Mouse (Mus musculus) E14TG2a.4 (cell line): ENCODE results near the gene Prss12.

Experiments
- H3K27me3 ChIP-seq: 2 replicates; pipeline ENCODE4 v1.6.1; 2014; ENCODE audit warnings: low read length, control low read depth; ENCODE audit not compliant: insufficient read depth
- H3K36me3 ChIP-seq: 2 replicates; pipeline ENCODE4 v1.6.1; 2014; ENCODE audit warnings: low read length, control low read depth; ENCODE audit not compliant: insufficient read depth
- H3K4me1 ChIP-seq: replicated peaks from 2 replicates; pipeline ENCODE4 v1.6.1; 2014; ENCODE audit warnings: low read depth, low read length, control low read depth
- H3K4me3 ChIP-seq: replicated peaks from 2 replicates; pipeline ENCODE4 v1.5.1; 2014; ENCODE audit warnings: mild to moderate bottlenecking, low read length
- H3K9me3 ChIP-seq: 2 replicates; pipeline ENCODE4 v1.6.1; 2014; ENCODE audit warnings: low read length, control low read depth
- CTCF ChIP-seq: conservative IDR thresholded peaks from 2 replicates; pipeline ENCODE4 v1.5.1; 2014; ENCODE audit warnings: low read length
- NANOG ChIP-seq: IDR thresholded peaks from 2 replicates; pipeline ENCODE4 v1.6.1; 2014; ENCODE audit warnings: borderline replicate concordance, low read length, mixed read lengths
- POU5F1 ChIP-seq: IDR thresholded peaks from 2 replicates; pipeline ENCODE4 v1.6.1; 2014; ENCODE audit warnings: low read length, borderline replicate concordance

Gene Prss12

DNA sequence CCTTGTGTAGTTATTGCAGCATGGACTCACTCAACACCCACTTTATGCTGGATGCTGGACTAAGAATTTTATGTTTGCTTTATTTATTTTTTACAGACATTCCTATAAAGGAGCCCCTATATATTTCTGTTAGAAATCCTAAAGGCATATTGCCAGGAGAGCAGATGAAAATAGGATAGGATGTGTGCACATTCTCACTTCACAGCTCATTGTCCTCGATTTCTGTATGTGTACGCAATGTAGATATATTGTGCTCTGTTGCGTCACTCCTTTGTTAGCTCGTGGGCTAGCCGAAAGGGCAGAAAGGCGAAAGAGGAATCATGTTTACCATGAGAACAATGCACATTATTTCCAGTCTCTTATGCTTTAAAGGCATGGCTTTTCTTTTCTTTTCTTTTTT is 3.4 kb downstream of the Prss12 start:
- H3K4me1 ChIP-seq: peaks cover 11% of the 10 kb centered on the region
- no peak overlapping the region for H3K4me3 ChIP-seq
- no peaks in the 10 kb centered on the region for H3K9me3 ChIP-seq
- no peak for TF ChIP-seq CTCF
- no peaks in the 10 kb centered on the region for H3K36me3 ChIP-seq
- H3K27me3 ChIP-seq: peaks cover 41% of the 10 kb centered on the region

DNA sequence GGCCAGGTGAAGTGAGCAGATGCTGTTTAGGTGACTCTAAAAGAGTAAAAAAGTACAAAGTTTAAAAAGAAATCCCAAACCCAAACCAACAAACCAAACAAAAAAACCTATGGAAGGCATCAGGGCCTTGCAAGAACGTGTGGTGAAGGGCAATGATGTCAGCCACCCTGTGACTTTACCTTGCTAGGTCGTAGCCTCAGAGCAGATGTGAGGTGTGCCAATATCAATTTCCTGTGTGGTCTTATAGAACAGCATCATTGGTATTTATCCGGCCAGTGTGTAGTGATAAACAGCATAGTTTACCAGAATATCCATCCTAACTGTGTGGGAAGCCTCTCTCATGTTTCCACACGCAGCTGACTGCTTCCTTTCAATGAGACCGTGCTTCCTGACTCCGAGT is 6.2 kb downstream of the Prss12 start:
- TF ChIP-seq CTCF (no peak), POU5F1 (no peak), NANOG (no peak)
- H3K27me3 ChIP-seq: peaks cover 15% of the 10 kb centered on the region
- no peaks in the 10 kb centered on the region for H3K4me1 ChIP-seq
- H3K9me3 ChIP-seq: no peaks in the 10 kb centered on the region
- no peak overlapping the region for H3K4me3 ChIP-seq
- H3K36me3 ChIP-seq: no peaks in the 10 kb centered on the region

DNA sequence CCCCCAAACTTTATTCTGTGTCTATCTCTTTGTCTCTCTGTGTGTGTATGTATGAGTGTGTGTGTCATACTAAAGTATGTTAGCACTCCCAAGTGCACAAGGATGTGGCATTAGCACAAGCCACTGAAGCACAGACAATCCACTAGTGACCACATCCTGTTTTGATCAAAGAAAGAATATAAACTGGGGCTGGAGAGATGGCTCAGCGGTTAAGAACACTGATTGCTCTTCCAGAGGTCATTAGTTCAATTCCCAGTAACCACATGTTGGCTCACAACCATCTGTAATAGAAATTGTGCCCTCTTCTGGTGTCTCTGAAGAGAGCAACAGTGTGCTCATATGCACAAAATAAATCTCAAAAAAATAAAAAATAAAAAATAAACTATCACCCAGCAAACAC is 12.8 kb downstream of the Prss12 start:
- Histone ChIP-seq H3K4me1 (no peaks in the 10 kb centered on the region), H3K27me3 (no peaks in the 10 kb centered on the region), H3K4me3 (no peak overlapping the region), H3K36me3 (no peaks in the 10 kb centered on the region), H3K9me3 (peaks cover under 1% of the 10 kb centered on the region; the same call in 1 of the 2 replicates)
- TF ChIP-seq CTCF: no peak
- TF ChIP-seq NANOG: no peak
- TF ChIP-seq POU5F1: no peak

DNA sequence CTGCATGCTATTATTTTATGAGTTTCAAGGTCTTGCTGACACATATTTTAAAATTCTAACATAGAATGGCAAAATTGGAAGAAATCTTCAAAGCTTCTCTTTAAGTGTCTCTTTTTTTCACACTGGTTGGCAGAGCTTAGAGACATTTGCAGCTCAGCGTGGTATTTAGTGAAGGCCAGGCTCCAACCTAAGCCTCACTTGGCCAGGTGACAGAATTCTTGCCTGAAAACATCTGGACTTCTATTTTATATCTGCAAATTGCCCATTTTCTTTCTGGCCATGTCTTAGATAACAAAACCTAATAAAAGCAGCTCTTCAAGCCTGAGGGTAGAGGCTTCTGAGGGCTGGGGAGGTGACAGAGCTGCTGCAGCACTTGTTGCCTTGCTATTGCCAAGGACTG is 13.7 kb downstream of the Prss12 start:
- peaks cover 6% of the 10 kb centered on the region for H3K9me3 ChIP-seq
- no peaks in the 10 kb centered on the region for H3K27me3 ChIP-seq
- H3K4me1 ChIP-seq: no peaks in the 10 kb centered on the region
- H3K4me3 ChIP-seq: no peak overlapping the region
- no peaks in the 10 kb centered on the region for H3K36me3 ChIP-seq
- no peak for TF ChIP-seq NANOG
- TF ChIP-seq CTCF: no peak
- TF ChIP-seq POU5F1: no peak

DNA sequence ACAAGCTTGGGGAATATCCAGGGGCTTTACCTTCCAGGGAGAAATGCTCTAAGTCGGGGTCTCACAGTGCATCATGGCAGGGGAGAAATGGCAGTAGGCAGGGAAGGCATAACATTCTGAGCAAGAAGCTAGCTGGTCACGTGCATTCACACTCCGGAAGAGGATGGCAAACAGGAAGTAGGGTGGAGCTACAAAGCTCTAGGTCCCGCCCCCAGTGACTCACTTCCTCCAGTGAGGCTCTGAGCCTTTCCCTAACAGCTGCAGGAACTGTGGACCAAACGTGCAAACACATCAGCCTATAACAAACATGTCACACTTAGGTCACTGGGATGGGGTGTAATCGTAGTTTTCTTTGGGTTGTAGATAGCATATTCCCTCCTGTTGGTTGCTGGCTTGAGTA is 15.6 kb downstream of the Prss12 start:
- no peaks in the 10 kb centered on the region for H3K4me1 ChIP-seq
- no peaks in the 10 kb centered on the region for H3K27me3 ChIP-seq
- no peaks in the 10 kb centered on the region for H3K36me3 ChIP-seq
- peaks cover 23% of the 10 kb centered on the region for H3K9me3 ChIP-seq
- no peak overlapping the region for H3K4me3 ChIP-seq
- no peak for TF ChIP-seq POU5F1
- TF ChIP-seq CTCF: no peak
- TF ChIP-seq NANOG: no peak

DNA sequence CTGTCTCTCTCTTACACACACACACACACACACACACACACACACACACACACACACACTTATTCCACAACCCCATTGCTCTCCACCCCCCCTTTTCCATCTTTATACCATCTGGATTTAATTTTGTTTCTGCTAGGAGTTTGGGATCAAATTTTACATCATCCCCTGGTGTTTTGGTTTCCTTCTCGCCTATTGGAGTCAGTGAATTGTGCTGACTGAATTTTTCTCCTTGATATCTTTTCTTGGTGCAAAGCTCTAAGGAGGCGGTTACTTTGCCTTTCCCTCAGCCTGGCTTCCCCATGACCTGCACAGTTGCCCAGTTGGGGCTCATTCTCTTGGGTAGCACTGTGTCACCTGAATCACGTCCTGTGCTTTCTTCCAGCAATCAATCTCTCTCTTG is 30.1 kb downstream of the Prss12 start:
- H3K4me1 ChIP-seq: no peaks in the 10 kb centered on the region
- no peaks in the 10 kb centered on the region for H3K27me3 ChIP-seq
- peaks cover 27% of the 10 kb centered on the region for H3K9me3 ChIP-seq
- TF ChIP-seq NANOG (no peak), POU5F1 (no peak), CTCF (no peak)
- H3K36me3 ChIP-seq: no peaks in the 10 kb centered on the region
- H3K4me3 ChIP-seq: no peak overlapping the region

DNA sequence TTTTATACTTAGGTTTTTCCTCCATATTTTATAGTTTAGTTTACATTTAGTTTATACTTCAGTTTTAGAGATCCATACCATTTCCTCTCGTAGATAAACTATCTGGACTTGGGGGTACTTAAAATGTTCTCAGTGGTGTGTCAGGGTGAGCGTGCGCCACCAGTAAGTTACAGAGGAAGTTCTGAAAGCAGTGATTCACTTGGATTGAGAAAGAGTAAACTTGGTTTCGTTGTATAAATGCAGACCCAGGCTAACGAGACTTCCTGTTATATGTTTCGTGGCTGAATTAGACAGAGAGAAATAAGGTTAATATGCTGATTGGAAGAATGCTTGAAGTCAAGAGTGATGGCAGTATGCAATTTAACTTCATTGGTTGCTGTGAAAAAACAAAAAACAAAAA is 34.6 kb downstream of the Prss12 start:
- Histone ChIP-seq H3K4me3 (no peak overlapping the region), H3K36me3 (no peaks in the 10 kb centered on the region), H3K9me3 (peaks cover 22% of the 10 kb centered on the region), H3K4me1 (no peaks in the 10 kb centered on the region), H3K27me3 (no peaks in the 10 kb centered on the region)
- TF ChIP-seq CTCF (no peak), POU5F1 (no peak), NANOG (no peak)

DNA sequence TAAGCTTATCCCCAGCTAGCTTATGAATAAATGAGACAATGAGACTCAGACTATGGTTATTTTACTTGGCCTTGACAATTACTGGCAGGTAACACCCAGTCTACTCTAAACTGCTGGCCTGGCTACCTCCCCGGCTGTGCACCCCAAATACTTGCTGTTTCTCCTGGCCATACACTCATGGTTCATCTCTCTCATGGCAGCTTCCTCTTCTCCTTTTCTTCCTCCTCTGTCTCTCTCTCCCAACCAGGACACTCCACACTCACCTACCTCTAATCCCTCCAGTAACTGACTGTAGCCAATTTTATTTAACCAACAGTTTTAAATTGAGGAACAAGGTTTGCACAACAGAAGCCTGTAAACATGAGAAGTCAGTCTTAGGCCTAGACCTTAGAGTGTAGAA is 45.1 kb downstream of the Prss12 start:
- Histone ChIP-seq H3K4me1 (no peaks in the 10 kb centered on the region), H3K4me3 (no peak overlapping the region), H3K36me3 (no peaks in the 10 kb centered on the region), H3K9me3 (no peaks in the 10 kb centered on the region), H3K27me3 (no peaks in the 10 kb centered on the region)
- no peak for TF ChIP-seq POU5F1
- TF ChIP-seq NANOG: no peak
- no peak for TF ChIP-seq CTCF

DNA sequence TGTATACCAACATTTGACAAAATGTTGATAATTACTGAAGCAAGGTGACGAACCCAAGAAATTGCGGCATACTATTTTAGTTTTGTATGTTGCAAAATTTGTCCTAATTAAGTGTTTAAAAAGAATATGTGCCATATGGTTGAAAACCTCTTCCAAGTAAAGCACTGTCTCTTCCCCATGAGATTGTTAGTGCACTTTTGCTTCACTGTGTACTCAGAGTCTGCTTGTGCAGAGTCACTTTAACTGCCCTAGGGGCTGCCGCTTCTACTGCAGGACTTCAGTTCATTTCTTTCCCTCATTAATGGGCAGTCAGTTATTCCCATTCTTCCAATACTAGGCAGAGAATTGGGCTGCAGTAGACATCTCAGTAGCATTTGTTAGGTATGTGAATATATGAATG is 46.5 kb downstream of the Prss12 start:
- no peaks in the 10 kb centered on the region for H3K27me3 ChIP-seq
- H3K36me3 ChIP-seq: no peaks in the 10 kb centered on the region
- H3K9me3 ChIP-seq: no peaks in the 10 kb centered on the region
- TF ChIP-seq NANOG (no peak), CTCF (no peak), POU5F1 (no peak)
- no peak overlapping the region for H3K4me3 ChIP-seq
- no peaks in the 10 kb centered on the region for H3K4me1 ChIP-seq

DNA sequence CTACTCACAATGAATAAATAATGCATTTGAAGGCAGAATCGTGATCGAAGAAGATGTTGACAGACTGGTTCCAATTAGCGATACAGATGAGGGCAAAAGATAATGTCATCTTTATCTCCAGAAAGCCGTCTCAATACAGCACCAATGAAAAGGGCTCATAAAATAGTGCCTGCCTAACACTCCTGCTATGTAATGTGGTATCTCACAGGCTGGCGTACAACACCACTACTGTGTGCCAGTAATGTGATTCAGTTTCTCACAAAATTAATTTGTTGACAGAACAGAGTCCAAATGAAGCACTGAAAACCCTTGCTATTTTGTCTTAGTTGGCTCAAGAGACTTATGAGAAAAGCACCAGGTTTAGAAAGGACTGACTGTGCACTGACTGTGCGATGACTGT is 48.4 kb downstream of the Prss12 start:
- Histone ChIP-seq H3K36me3 (no peaks in the 10 kb centered on the region), H3K4me1 (no peaks in the 10 kb centered on the region), H3K4me3 (no peak overlapping the region), H3K27me3 (no peaks in the 10 kb centered on the region), H3K9me3 (no peaks in the 10 kb centered on the region)
- TF ChIP-seq NANOG (no peak), POU5F1 (no peak), CTCF (no peak)
